Mouse (Mus musculus): ENCODE measurements around the gene Gm10306. TPM values are rescaled to one million over a fixed set of nuclear protein-coding genes. Genes with fewer than 3 reads are reported as not detected.

Gm10306 gene
- polyA plus RNA-seq, 1 experiment from 2014 or later, result not detected

DNA sequence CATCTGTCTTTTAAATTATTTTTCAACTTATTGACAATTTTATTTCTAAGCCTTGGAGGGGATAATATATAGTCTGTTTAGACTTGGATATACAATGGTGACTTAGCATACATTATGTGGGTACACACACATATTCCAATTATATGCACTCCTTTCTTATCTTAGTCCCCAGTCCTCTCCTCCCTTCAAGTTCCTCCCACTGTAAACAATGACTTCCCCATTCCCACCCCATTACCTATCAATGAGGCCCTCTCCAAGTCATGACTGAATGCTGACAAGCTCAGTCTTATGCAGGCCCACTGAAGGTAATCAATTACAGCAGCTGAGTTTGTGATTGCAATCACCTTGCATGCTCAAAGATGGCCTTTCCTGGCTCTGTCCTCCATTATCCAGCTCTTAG, 8.0 kb downstream of the Gm10306 start:
- no peak for DNase-seq (ENCODE audit: extremely low spot score, low spot score)
- Histone ChIP-seq H3K27me3 (ENCODE audit: poor library complexity, severe bottlenecking) (no peaks in the 10 kb centered on the region), H3K27ac (no peak overlapping the region), H3K9me3 (no peaks in the 10 kb centered on the region), H3K4me1 (peaks cover 7% of the 10 kb centered on the region), H3K36me3 (replicated peaks) (peaks cover 23% of the 10 kb centered on the region), H3K4me3 (no peak overlapping the region)

DNA sequence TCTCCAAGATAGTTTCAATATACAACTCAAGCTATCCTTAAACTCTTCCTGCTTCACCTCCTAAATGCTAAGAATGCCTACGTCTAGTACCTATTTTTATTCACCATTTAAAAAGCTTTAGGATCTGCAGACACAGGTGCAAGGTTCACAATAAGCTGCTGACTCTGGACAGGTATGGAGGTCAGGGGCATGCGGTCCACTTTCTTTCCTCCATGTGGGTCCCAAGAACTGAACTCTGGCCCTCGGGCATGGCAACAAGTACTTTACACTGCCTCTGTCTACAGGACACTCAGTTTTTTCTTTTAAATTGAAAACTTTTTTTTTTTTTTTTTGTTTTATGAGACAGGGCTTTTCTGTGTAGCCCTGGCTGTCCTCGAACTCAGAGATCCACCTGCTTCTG, 16.3 kb downstream of the Gm10306 start:
- no peak overlapping the region for H3K27ac ChIP-seq
- WGBS, result 94% methylated on average over 4 of the region's 4 CpGs
- no peaks in the 10 kb centered on the region for H3K4me1 ChIP-seq
- no peak for DNase-seq (ENCODE audit: extremely low spot score, low spot score)
- H3K4me3 ChIP-seq, result no peak overlapping the region
- no peaks in the 10 kb centered on the region for H3K27me3 ChIP-seq (ENCODE audit: poor library complexity, severe bottlenecking)
- H3K36me3 ChIP-seq (replicated peaks), result peaks cover 89% of the 10 kb centered on the region
- H3K9me3 ChIP-seq, result no peaks in the 10 kb centered on the region

DNA sequence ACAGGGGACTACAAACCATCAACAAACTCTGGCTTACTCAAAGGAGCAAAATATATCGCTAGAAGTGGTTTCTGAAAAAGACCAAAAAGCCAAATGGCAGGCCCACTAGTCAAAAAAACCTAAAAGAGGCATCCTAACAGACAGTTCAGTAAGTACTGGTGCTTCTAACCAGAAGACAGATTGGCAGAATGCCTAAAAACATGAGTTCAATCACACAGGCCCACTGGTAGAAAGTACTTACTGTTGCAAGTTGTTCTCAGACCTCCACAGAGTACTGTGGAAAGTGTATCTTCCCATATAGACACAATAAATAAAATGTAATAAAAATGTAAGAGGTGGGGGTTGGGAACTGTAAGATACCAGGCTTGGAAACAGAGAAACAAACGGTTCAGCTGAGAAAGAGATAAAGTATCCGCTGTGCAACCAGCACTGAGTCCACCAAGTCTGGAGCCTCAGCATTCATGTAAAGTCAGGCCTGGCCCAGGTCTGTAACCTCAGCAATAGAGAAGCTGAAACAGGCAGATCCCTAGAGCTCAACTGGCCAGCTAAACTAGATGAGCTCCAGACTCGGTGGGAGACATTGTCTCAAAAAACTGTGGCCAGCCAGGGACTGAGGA, 35.5 kb downstream of the Gm10306 start:
- DNase-seq (ENCODE audit: extremely low spot score, low spot score), result no peak
- H3K36me3 ChIP-seq (replicated peaks), result peaks cover 5% of the 10 kb centered on the region; the same call in 1 of the 2 replicates
- no peak overlapping the region for H3K27ac ChIP-seq
- H3K9me3 ChIP-seq, result no peaks in the 10 kb centered on the region
- 86% methylated on average over 4 of the region's 4 CpGs for whole genome bisulfite sequencing
- no peak overlapping the region for H3K4me3 ChIP-seq
- no peaks in the 10 kb centered on the region for H3K4me1 ChIP-seq
- H3K27me3 ChIP-seq (ENCODE audit: poor library complexity, severe bottlenecking), result no peaks in the 10 kb centered on the region

DNA sequence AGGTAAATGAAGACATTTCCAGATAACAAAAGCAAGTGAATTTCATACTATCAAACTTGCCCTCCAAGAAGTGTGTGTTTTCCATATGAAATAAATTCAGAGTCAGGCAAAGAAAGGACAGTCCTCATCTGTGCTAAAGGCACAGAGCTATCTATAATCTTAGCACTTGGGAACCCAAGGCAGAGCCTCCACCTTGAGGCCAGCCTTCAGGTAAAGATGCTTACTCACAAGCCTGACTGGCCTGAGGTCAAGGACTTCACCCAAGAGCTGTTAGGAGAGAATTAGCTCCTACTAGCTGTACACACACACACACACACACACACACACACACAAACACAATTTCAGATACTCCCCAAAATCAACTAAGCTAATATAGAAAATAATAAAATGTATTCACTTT, 36.4 kb downstream of the Gm10306 start:
- DNase-seq (ENCODE audit: extremely low spot score, low spot score), result no peak
- Histone ChIP-seq H3K27me3 (ENCODE audit: poor library complexity, severe bottlenecking) (no peaks in the 10 kb centered on the region), H3K27ac (no peak overlapping the region), H3K9me3 (no peaks in the 10 kb centered on the region), H3K4me1 (no peaks in the 10 kb centered on the region), H3K4me3 (no peak overlapping the region), H3K36me3 (replicated peaks) (0 out of 2 replicates have a peak, but pooled peaks cover 5% of the 10 kb centered on the region)

DNA sequence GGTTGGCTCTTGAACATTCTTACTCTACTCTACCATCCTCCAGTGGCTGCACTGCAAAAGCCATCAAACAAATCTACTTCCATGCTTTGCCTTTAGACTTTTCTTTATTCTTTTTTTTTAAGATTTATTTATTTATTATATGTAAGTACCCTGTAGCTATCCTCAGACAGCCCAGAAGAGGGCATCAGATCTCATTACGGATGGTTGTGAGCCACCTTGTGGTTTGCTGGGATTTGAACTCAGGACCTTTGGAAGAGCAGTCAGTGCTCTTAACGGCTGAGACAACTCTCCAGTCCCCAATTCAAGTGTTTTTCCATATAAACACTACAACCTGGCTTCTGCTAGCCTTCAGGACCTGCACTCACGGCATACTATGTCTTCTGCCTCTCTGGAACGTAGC, 45.0 kb downstream of the Gm10306 start:
- DNase-seq (ENCODE audit: extremely low spot score, low spot score), result no peak
- peaks cover 19% of the 10 kb centered on the region for H3K4me1 ChIP-seq
- H3K27ac ChIP-seq, result no peak overlapping the region
- H3K27me3 ChIP-seq (ENCODE audit: poor library complexity, severe bottlenecking), result no peaks in the 10 kb centered on the region
- peak overlapping the region; percentile 92 for H3K4me3 ChIP-seq
- no peaks in the 10 kb centered on the region for H3K9me3 ChIP-seq
- peaks cover 3% of the 10 kb centered on the region for H3K36me3 ChIP-seq (replicated peaks)
- WGBS, result 94% methylated on average over 4 of the region's 4 CpGs

DNA sequence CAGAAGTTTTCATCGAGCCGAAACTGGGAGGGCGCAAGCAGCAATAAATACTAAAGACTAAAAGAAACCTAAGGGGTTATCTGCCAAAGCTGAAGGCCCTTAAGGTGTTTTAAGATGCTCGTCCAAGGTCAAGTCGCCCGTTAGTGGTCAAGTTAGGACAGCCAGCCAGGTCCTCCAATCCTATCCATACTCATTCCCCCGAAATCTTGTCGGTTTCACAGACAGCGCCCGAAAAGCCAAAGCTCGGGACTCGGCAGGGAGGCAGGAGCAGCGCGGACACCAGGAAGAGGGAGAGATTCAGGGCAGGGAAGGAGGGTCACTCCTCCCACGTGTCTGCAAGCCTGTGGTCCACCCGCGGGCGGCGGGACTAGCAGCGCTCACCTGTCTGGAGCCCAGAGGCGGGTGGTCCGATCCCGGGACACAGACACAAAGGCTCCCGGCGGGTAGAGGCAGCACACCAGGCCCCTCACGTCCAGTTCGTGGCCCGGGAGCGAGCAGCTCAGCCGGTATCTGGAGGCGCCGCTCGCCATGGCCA, 46.2 kb downstream of the Gm10306 start:
- H3K27me3 ChIP-seq (ENCODE audit: poor library complexity, severe bottlenecking), result no peaks in the 10 kb centered on the region
- H3K4me1 ChIP-seq, result peaks cover 19% of the 10 kb centered on the region
- H3K27ac ChIP-seq, result peak overlapping the region; percentile 96
- no peaks in the 10 kb centered on the region for H3K9me3 ChIP-seq
- no peak for DNase-seq (ENCODE audit: extremely low spot score, low spot score)
- WGBS, result under 1% methylated on average over 33 of the region's 33 CpGs
- peak overlapping the region; percentile 92 for H3K4me3 ChIP-seq
- peaks cover 3% of the 10 kb centered on the region for H3K36me3 ChIP-seq (replicated peaks)

DNA sequence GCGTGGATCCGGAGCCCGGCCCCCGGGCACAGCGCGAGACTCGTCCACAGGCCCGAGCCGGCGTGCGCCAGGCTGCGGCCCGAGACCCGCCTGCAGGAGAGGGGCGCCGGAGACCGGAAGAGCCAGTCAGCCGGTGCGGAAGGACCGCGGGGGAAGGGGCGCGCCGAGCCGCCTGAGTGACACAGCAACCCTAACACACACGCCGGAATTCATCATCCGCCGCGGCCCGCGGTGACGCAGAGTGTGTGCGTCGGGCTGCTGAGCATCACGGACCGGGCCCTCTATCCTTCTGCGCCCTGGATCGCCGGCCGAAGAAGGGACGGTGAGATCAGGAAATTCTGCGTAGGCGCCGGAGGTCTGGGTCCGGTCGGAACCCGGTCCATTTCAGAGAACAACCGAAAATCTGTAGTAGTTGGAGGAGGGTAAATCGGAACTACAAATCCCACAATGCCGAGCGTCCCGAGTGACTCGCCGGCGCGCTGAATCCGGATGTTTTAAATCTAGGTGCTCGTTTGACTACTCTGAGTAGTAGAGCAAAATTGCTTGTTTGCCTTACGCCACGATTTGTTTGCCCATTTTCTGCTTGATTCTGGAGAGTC, 46.8 kb downstream of the Gm10306 start, which contains the start of gene Plaa:
Plaa (minus strand) TSS at position 214 of the 599 bp plus-strand sequence.
- WGBS, result under 1% methylated on average over 61 of the region's 61 CpGs
- H3K4me1 ChIP-seq, result peaks cover 19% of the 10 kb centered on the region

DNA sequence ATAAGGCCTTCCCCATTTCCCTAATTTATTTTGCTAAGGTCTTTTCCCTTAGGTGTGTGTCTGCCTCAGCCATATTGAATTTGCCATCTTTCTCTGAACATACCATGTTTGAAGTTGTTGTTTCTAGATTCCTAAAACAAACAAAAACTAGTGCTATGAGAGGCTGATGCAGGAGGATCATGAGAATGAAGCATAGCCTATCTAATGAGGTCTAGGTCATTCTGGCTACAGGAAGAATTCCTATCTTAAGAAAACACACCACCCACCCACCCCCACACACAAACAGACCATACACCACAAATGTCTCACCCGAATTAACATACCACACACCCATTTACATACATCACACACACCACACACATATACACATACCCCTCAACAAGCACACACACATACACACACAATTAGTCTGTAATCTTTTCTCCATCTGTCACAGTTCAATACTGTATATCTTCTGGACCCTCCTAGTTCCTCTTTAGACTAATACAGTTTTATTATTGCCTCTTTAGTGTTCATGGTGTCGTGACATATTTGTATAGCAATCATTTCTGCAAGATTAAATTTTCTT, 48.2 kb downstream of the Gm10306 start:
- Histone ChIP-seq H3K4me3 (peak overlapping the region; percentile 92), H3K36me3 (replicated peaks) (no peaks in the 10 kb centered on the region), H3K9me3 (no peaks in the 10 kb centered on the region), H3K4me1 (peaks cover 19% of the 10 kb centered on the region), H3K27ac (no peak overlapping the region), H3K27me3 (ENCODE audit: poor library complexity, severe bottlenecking) (no peaks in the 10 kb centered on the region)
- no peak for DNase-seq (ENCODE audit: extremely low spot score, low spot score)
- WGBS, result 95% methylated on average over 2 of the region's 2 CpGs

More for the DNA sequence above, 46.8 kb downstream of the Gm10306 start, which contains the start of gene Plaa:
- Histone ChIP-seq H3K9me3 (no peaks in the 10 kb centered on the region), H3K4me3 (peak within 1 kb of the TSS; percentile 92), H3K36me3 (replicated peaks) (peaks cover 3% of the 10 kb centered on the region), H3K27me3 (ENCODE audit: poor library complexity, severe bottlenecking) (no peaks in the 10 kb centered on the region), H3K27ac (peak within 1 kb of the TSS; percentile 96)
- DNase-seq (ENCODE audit: extremely low spot score, low spot score), result peak; percentile 90

DNA sequence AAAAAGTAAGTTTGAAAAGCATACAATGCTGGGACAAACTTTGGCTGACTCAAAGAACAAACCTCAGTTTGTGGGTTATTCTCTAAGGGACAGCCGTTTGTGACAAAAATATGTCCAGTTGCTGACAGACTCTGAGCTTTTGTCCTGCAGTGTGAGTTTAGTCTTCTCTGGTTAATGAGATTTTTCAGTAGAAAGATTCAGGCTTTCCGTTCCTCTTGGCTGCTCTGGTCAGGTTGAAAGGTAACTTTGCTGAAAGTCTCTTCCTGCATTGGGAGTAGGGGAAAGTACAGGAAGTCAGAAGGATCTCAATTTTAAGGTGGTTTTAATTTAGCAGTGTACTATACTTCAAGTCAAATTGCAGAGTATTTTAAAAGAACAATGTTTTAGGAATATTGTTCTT, 49.2 kb downstream of the Gm10306 start:
- Histone ChIP-seq H3K4me1 (peaks cover 19% of the 10 kb centered on the region), H3K9me3 (no peaks in the 10 kb centered on the region), H3K36me3 (replicated peaks) (no peaks in the 10 kb centered on the region), H3K27me3 (ENCODE audit: poor library complexity, severe bottlenecking) (no peaks in the 10 kb centered on the region), H3K27ac (no peak overlapping the region), H3K4me3 (no peak overlapping the region)
- DNase-seq (ENCODE audit: extremely low spot score, low spot score), result no peak
- WGBS, result 96% methylated on average over 2 of the region's 2 CpGs

Other genes starting within 250 kb of the Gm10306 start
- 25.4 and 26.3 TPM in 2 replicates for gene Caap1, start 250 bp downstream of the Gm10306 start, polyA plus RNA-seq (2016; fragmentation: Nextera tagmentation; extraction: Ambion mirVana)
- 94.7 and 97.4 TPM in 2 replicates for gene Plaa, start 46.7 kb downstream of the Gm10306 start, polyA plus RNA-seq (2016; fragmentation: Nextera tagmentation; extraction: Ambion mirVana)
- 60.1 and 70.1 TPM in 2 replicates for gene Ift74, start 57.9 kb downstream of the Gm10306 start, polyA plus RNA-seq (2016; fragmentation: Nextera tagmentation; extraction: Ambion mirVana)
- gene Lrrc19, start 93.6 kb downstream of the Gm10306 start, polyA plus RNA-seq (2016; fragmentation: Nextera tagmentation; extraction: Ambion mirVana), result 1.4 TPM in 2 replicates
- gene Tek, start 182.7 kb downstream of the Gm10306 start, polyA plus RNA-seq (2016; fragmentation: Nextera tagmentation; extraction: Ambion mirVana), result 8.5 and 8.9 TPM in 2 replicates

Measured in forebrain, embryonic 10.5 days (tissue).